Mouse (Mus musculus) NIH3T3 (cell line): ENCODE measurements at regions not wholly inside any gene's neighbourhood (a gene's known extent, or its start where the extent isn't known, plus 50 kb on each side); places are given as distances from the start of the nearest gene placed in this dataset.
A peak's percentile ranks its signal among the peaks of the same experiment; 100 is the strongest.

ENCODE experiments used
- DNase-seq: peaks from one replicate; pipeline ENCODE4 v3.0.0-alpha.2; 2012; ENCODE audit warnings: low read depth

GRCm38 (mm10) chr2:10307376-10307775, 62.9 kb upstream of the Sfmbt2 start:
- no peak for DNase-seq

- DNase-seq, result peak; percentile 60
Measured at GRCm38 (mm10) chr2:10309656-10310055, 60.7 kb upstream of the Sfmbt2 start.

- DNase-seq, result no peak
Measured at GRCm38 (mm10) chr2:10311719-10312118, 58.6 kb upstream of the Sfmbt2 start.

GRCm38 (mm10) chr2:10312398-10312797, 57.9 kb upstream of the Sfmbt2 start:
- DNase-seq, result no peak

GRCm38 (mm10) chr2:10314251-10315243, 55.8 kb upstream of the Sfmbt2 start:
- peak; percentile 82 for DNase-seq

GRCm38 (mm10) chr2:10316347-10316746, 54.0 kb upstream of the Sfmbt2 start:
- DNase-seq, result no peak

- DNase-seq, result no peak
Measured at GRCm38 (mm10) chr2:10318166-10318768, 52.0 kb upstream of the Sfmbt2 start.
